Mouse (Mus musculus): ENCODE results near the gene Sptbn4. TPM values are rescaled to one million over a fixed set of nuclear protein-coding genes. Genes with fewer than 3 reads are reported as not detected.

The Sptbn4 gene
- total and polyA plus RNA-seq, 2 experiments from 2014 or later, result 3.4 to 24.8 TPM

GRCm38 (mm10) chr7:27356861-27357594 lies 90.5 kb downstream of the Sptbn4 start, which contains the start of gene Gm20479:
Gene Gm20479, minus strand, starts transcription at chr7:27357419.
- Histone ChIP-seq H3K27me3 (ENCODE audit: insufficient read depth, low read length) (0 out of 2 replicates have a peak, but pooled peaks cover 10% of the 10 kb centered on the region), H3K9me3 (ENCODE audit: low read length) (no peaks in the 10 kb centered on the region), H3K36me3 (ENCODE audit: insufficient read depth, low read length) (peaks cover 6% of the 10 kb centered on the region; the same call in 1 of the 2 replicates), H3K4me3 (ENCODE audit: low read length) (peak within 1 kb of the TSS; percentile 72), H3K27ac (0 out of 2 replicates have a peak within 1 kb of the TSS, but pooled peaks have one; percentile 22), H3K9ac (replicated peaks; ENCODE audit: low read length) (0 out of 2 replicates have a peak within 1 kb of the TSS, but pooled peaks have one; percentile 2), H3K4me1 (ENCODE audit: insufficient read depth, low read length) (peaks cover 12% of the 10 kb centered on the region; the same call in 1 of the 2 replicates), H3K4me2 (ENCODE audit: low read depth, low read length) (peak within 1 kb of the TSS; percentile 81)
- no peak for ATAC-seq
- DNase-seq (ENCODE audit: low spot score), result no peak
- TF ChIP-seq CTCF (IDR thresholded peaks at IDR 0.05; ENCODE audit: low read depth), result no peak
- 9% methylated on average over 27 of the region's 27 CpGs for WGBS

GRCm38 (mm10) chr7:27356248-27356647 lies 91.2 kb downstream of the Sptbn4 start:
- WGBS, result 4% methylated on average over 15 of the region's 16 CpGs
- ATAC-seq, result peak; percentile 25
- Histone ChIP-seq H3K4me1 (ENCODE audit: insufficient read depth, low read length) (peaks cover 12% of the 10 kb centered on the region; the same call in 1 of the 2 replicates), H3K9me3 (ENCODE audit: low read length) (no peaks in the 10 kb centered on the region), H3K4me2 (ENCODE audit: low read depth, low read length) (peak overlapping the region; percentile 81), H3K4me3 (ENCODE audit: low read length) (peak overlapping the region; percentile 72), H3K27me3 (ENCODE audit: insufficient read depth, low read length) (0 out of 2 replicates have a peak, but pooled peaks cover 10% of the 10 kb centered on the region), H3K27ac (0 out of 2 replicates have a peak overlapping the region, but pooled peaks have one; percentile 22), H3K9ac (replicated peaks; ENCODE audit: low read length) (0 out of 2 replicates have a peak overlapping the region, but pooled peaks have one; percentile 2), H3K36me3 (ENCODE audit: insufficient read depth, low read length) (peaks cover 6% of the 10 kb centered on the region; the same call in 1 of the 2 replicates)
- no peak for TF ChIP-seq CTCF (IDR thresholded peaks at IDR 0.05; ENCODE audit: low read depth)
- no peak for DNase-seq (ENCODE audit: low spot score)

DNA sequence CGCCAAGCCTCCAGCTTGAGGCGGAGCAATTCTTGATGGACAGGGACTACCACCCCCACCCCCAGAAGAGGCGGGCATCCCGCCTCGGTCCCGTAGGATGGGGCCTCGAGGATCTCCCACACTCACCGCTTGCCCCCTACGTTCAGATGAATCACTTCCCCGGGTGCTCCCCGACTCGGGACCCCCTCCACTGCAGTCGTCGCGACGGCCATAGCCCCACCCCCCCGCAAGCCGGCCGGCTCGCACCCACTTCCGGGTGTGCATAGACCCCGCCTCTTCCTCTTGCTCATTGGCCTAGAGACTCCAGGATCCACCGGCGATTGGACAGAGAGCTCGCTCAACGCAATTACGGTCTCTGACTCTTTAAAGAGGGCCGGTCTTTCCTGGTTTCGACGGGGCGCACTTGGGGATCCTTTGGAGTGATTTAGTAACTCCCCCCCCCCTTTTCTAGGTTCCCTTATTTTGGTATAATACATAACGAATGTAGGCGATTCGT lies 91.7 kb downstream of the Sptbn4 start, which contains the start of gene Shkbp1:
TSS of gene Shkbp1 (minus strand) at position 275 of the 496 bp plus-strand sequence.
- H3K4me1 ChIP-seq (ENCODE audit: insufficient read depth, low read length), result peaks cover 12% of the 10 kb centered on the region; the same call in 1 of the 2 replicates
- H3K4me2 ChIP-seq (ENCODE audit: low read depth, low read length), result peak within 1 kb of the TSS; percentile 81
- under 1% methylated on average over 34 of the region's 34 CpGs for WGBS
- H3K9ac ChIP-seq (replicated peaks; ENCODE audit: low read length), result peak within 1 kb of the TSS; percentile 64
- peaks cover 6% of the 10 kb centered on the region; the same call in 1 of the 2 replicates for H3K36me3 ChIP-seq (ENCODE audit: insufficient read depth, low read length)
- ATAC-seq, result peak; percentile 95
- H3K27ac ChIP-seq, result peak within 1 kb of the TSS; percentile 41; the same call in 1 of the 2 replicates
- 0 out of 2 replicates have a peak, but pooled peaks cover 10% of the 10 kb centered on the region for H3K27me3 ChIP-seq (ENCODE audit: insufficient read depth, low read length)
- peak; percentile 94 for DNase-seq (ENCODE audit: low spot score)
- H3K9me3 ChIP-seq (ENCODE audit: low read length), result no peaks in the 10 kb centered on the region
- peak within 1 kb of the TSS; percentile 72 for H3K4me3 ChIP-seq (ENCODE audit: low read length)
- TF ChIP-seq CTCF (IDR thresholded peaks at IDR 0.05; ENCODE audit: low read depth), result no peak

GRCm38 (mm10) chr7:27355261-27355660 lies 92.2 kb downstream of the Sptbn4 start:
- DNase-seq (ENCODE audit: low spot score), result no peak
- Histone ChIP-seq H3K9me3 (ENCODE audit: low read length) (no peaks in the 10 kb centered on the region), H3K36me3 (ENCODE audit: insufficient read depth, low read length) (peaks cover 10% of the 10 kb centered on the region; the same call in 1 of the 2 replicates), H3K4me1 (ENCODE audit: insufficient read depth, low read length) (peaks cover 12% of the 10 kb centered on the region; the same call in 1 of the 2 replicates), H3K27ac (peak overlapping the region; percentile 41; the same call in 1 of the 2 replicates), H3K4me2 (ENCODE audit: low read depth, low read length) (peak overlapping the region; percentile 81), H3K9ac (replicated peaks; ENCODE audit: low read length) (peak overlapping the region; percentile 64), H3K27me3 (ENCODE audit: insufficient read depth, low read length) (0 out of 2 replicates have a peak, but pooled peaks cover 10% of the 10 kb centered on the region), H3K4me3 (ENCODE audit: low read length) (peak overlapping the region; percentile 72)
- WGBS, result 8% methylated on average over 14 of the region's 14 CpGs
- TF ChIP-seq CTCF (IDR thresholded peaks at IDR 0.05; ENCODE audit: low read depth), result no peak
- no peak for ATAC-seq

DNA sequence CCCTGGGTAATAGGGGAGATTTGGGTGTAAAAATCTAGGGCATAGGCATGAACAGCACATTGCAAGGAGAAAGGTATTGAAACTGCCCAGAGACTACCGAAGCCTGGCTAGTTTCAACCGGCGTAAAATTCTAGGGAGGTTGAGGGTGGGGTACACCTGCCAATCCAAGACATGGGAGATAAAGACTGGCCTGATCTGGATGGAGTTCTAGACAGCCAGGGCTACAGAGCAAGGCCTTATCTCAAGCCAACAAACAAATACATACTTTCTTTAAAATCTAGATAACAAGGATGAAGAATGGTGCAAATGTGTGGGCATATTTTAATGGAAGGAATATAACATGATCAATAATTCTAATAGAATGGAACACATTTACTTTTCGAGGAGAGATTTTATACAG lies 92.7 kb downstream of the Sptbn4 start:
- Histone ChIP-seq H3K9me3 (ENCODE audit: low read length) (no peaks in the 10 kb centered on the region), H3K27ac (no peak overlapping the region), H3K4me1 (ENCODE audit: insufficient read depth, low read length) (peaks cover 12% of the 10 kb centered on the region; the same call in 1 of the 2 replicates), H3K4me2 (ENCODE audit: low read depth, low read length) (peak overlapping the region; percentile 81), H3K27me3 (ENCODE audit: insufficient read depth, low read length) (0 out of 2 replicates have a peak, but pooled peaks cover 10% of the 10 kb centered on the region), H3K36me3 (ENCODE audit: insufficient read depth, low read length) (peaks cover 11% of the 10 kb centered on the region; the same call in 1 of the 2 replicates), H3K4me3 (ENCODE audit: low read length) (peak overlapping the region; percentile 72), H3K9ac (replicated peaks; ENCODE audit: low read length) (no peak overlapping the region)
- ATAC-seq (no peak), DNase-seq (ENCODE audit: low spot score) (no peak)
- no peak for TF ChIP-seq CTCF (IDR thresholded peaks at IDR 0.05; ENCODE audit: low read depth)
- WGBS, result 54% methylated on average over 4 of the region's 4 CpGs

DNA sequence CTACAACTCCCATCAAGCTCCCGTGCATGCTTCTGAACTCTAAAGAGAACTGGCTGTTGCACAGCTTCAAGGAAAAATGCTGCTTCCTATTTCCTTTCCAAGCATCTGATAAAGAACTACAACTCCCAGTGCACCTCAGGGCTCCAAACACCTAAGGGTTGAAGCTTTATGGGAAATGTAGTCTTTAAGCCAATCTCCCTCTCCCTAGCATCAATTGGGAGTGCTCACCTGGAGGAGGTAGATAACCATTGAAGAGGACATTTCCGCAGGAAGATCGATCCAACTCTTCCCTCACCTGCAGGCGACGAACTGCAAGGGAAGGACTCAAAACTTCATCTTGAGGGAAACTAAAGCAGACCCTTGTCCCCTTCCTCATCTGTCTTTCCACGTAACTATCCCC lies 93.3 kb downstream of the Sptbn4 start:
- Histone ChIP-seq H3K27ac (no peak overlapping the region), H3K4me3 (ENCODE audit: low read length) (peak overlapping the region; percentile 72), H3K9me3 (ENCODE audit: low read length) (no peaks in the 10 kb centered on the region), H3K4me1 (ENCODE audit: insufficient read depth, low read length) (peaks cover 12% of the 10 kb centered on the region; the same call in 1 of the 2 replicates), H3K4me2 (ENCODE audit: low read depth, low read length) (peak overlapping the region; percentile 81), H3K9ac (replicated peaks; ENCODE audit: low read length) (no peak overlapping the region), H3K36me3 (ENCODE audit: insufficient read depth, low read length) (peaks cover 11% of the 10 kb centered on the region; the same call in 1 of the 2 replicates), H3K27me3 (ENCODE audit: insufficient read depth, low read length) (0 out of 2 replicates have a peak, but pooled peaks cover 10% of the 10 kb centered on the region)
- 31% methylated on average over 6 of the region's 6 CpGs for WGBS
- ATAC-seq, result peak; percentile 24; the same call in 1 of the 2 replicates
- no peak for TF ChIP-seq CTCF (IDR thresholded peaks at IDR 0.05; ENCODE audit: low read depth)
- peak; percentile 84 for DNase-seq (ENCODE audit: low spot score)

All from hindbrain, postnatal 0 days (tissue).